ENCODE assay signal across 14 mouse cellular contexts in genomic region chr12:36028968-36029645, GRCm38 (mm10). TPM values are rescaled to one million over a fixed set of nuclear protein-coding genes. Genes with fewer than 3 reads are reported as not detected.
DNase-seq lines count a peak whose midpoint lies in the region; ATAC-seq lines count a peak whose summit lies in the region.
"Had no signal": no experiment of that assay in that cellular context is flagged by ENCODE, and none has a peak within 500 bp of the region (broad histone marks: within the 10 kb centered on the region; RNA-seq: fewer than 3 reads in every experiment).

No protein-coding gene starts in this region.

- DNase-seq in frontal cortex, postnatal 14 days (ENCODE audit: low spot score in 2 of 2): no peak
- no peak for DNase-seq in limb, embryonic 10.5 days (ENCODE audit: low spot score)
- peak; percentile 63 for DNase-seq in A20 (ENCODE audit: low read depth, low spot score)
- DNase-seq in adrenal gland, adult 8-10 months: no peak
- DNase-seq in urinary bladder, postnatal 10 days (ENCODE audit: low spot score): no peak
- DNase-seq: gastrocnemius, postnatal 36 days had no signal

- peak; percentile 78 for ATAC-seq in frontal cortex, adult (ENCODE audit: low TSS enrichment)
- no peak for ATAC-seq in limb, embryonic 12.5 days (ENCODE audit: insufficient number of reproducible peaks, insufficient read depth, low FRiP score, low TSS enrichment, low read depth)
- 0 out of 4 replicates have a peak, but pooled peaks have one; percentile 35 to 37 for ATAC-seq in hematopoietic stem cell, adult 5-6 weeks (replicated peaks in 1 of 2; ENCODE audit: insufficient read depth in 1 of 2, low FRiP score in 2 of 2, low TSS enrichment in 1 of 2, low read depth in 1 of 2, poor library complexity in 2 of 2, severe bottlenecking in 2 of 2)
- ATAC-seq: hindbrain, embryonic 16.5 days had no signal

- H3K9me3 ChIP-seq in limb, embryonic 12.5 days: no peaks in the 10 kb centered on the region
- H3K9me3 ChIP-seq in limb, embryonic 10.5 days (replicated peaks): no peaks in the 10 kb centered on the region
- H3K9me3 ChIP-seq: embryonic facial prominence, embryonic 15.5 days; neural tube, embryonic 12.5 days had no signal

- 57% methylated on average over 5 of the region's 5 CpGs for WGBS in limb, embryonic 12.5 days
- WGBS in limb, embryonic 10.5 days: 79% methylated on average over 5 of the region's 5 CpGs

- no peak overlapping the region for H3K4me2 ChIP-seq in limb, embryonic 12.5 days
- H3K4me2 ChIP-seq: embryonic facial prominence, embryonic 15.5 days; neural tube, embryonic 12.5 days had no signal

- H3K9ac ChIP-seq in limb, embryonic 12.5 days (replicated peaks): no peak overlapping the region
- H3K9ac ChIP-seq: embryonic facial prominence, embryonic 15.5 days; neural tube, embryonic 12.5 days had no signal

- H3K4me1 ChIP-seq in limb, embryonic 12.5 days (replicated peaks): peaks cover 11% of the 10 kb centered on the region
- peaks cover 6% of the 10 kb centered on the region; the same call in 1 of the 2 replicates for H3K4me1 ChIP-seq in limb, embryonic 10.5 days
- H3K4me1 ChIP-seq: embryonic facial prominence, embryonic 15.5 days; neural tube, embryonic 12.5 days had no signal

- no peaks in the 10 kb centered on the region for H3K36me3 ChIP-seq in limb, embryonic 12.5 days
- no peaks in the 10 kb centered on the region for H3K36me3 ChIP-seq in limb, embryonic 10.5 days
- H3K36me3 ChIP-seq: embryonic facial prominence, embryonic 15.5 days had no signal

- H3K27ac ChIP-seq in limb, embryonic 12.5 days: peak overlapping the region; percentile 62
- no peak overlapping the region for H3K27ac ChIP-seq in limb, embryonic 10.5 days
- H3K27ac ChIP-seq: embryonic facial prominence, embryonic 15.5 days; neural tube, embryonic 12.5 days had no signal

- H3K4me3 ChIP-seq in limb, embryonic 12.5 days (replicated peaks): no peak overlapping the region
- H3K4me3 ChIP-seq in limb, embryonic 10.5 days: no peak overlapping the region
- H3K4me3 ChIP-seq: embryonic facial prominence, embryonic 15.5 days; neural tube, embryonic 12.5 days had no signal

- H3K27me3 ChIP-seq in limb, embryonic 12.5 days: no peaks in the 10 kb centered on the region
- H3K27me3 ChIP-seq in limb, embryonic 10.5 days (ENCODE audit: low read depth, poor library complexity, severe bottlenecking): no peaks in the 10 kb centered on the region
- H3K27me3 ChIP-seq: embryonic facial prominence, embryonic 15.5 days; neural tube, embryonic 12.5 days had no signal

RNA-seq across cellular contexts. Expression of gene Tspan13, which starts 13.2 kb away (rescaled TPM):
- polyA plus RNA-seq in limb, embryonic 12.5 days (2016; fragmentation: Nextera tagmentation; extraction: Ambion mirVana): 59.8 and 67.8 TPM in 2 replicates
- 47.2 and 57.7 TPM in 2 replicates for polyA plus RNA-seq in limb, embryonic 10.5 days (2016; fragmentation: Nextera tagmentation; extraction: Ambion mirVana)
- 143 and 194 TPM in 2 replicates for total RNA-seq in hematopoietic stem cell, adult 5-6 weeks (2017)
- total RNA-seq in adrenal gland, adult 8-10 months (2022): 10 to 100 TPM in 3 of 4 experiments, 1 to 10 TPM in 1; 8.9 to 18.6 (median 13.8) TPM

RNA-seq across cellular contexts. Expression of gene Agr2, which starts 36.4 kb away (rescaled TPM):
- polyA plus RNA-seq in limb, embryonic 12.5 days (2016; fragmentation: Nextera tagmentation; extraction: Ambion mirVana): not detected in 2 replicates
- not detected in 2 replicates for polyA plus RNA-seq in limb, embryonic 10.5 days (2016; fragmentation: Nextera tagmentation; extraction: Ambion mirVana)
- not detected in 2 replicates for total RNA-seq in hematopoietic stem cell, adult 5-6 weeks (2017)
- total RNA-seq in adrenal gland, adult 8-10 months (2022): not detected
- total RNA-seq: gastrocnemius, postnatal 36 days; layer of hippocampus, adult 18-20 months had no signal
- polyA plus RNA-seq: C2C12; hindbrain, embryonic 16.5 days; neural tube, embryonic 12.5 days had no signal
